Mouse (Mus musculus): Measurements from ENCODE around the gene Mtln. TPM values are rescaled to one million over a fixed set of nuclear protein-coding genes. Genes with fewer than 3 reads are reported as not detected.

Mtln gene
- 10 to 100 TPM; 47.0 to 49.2 TPM for total RNA-seq (2021)

DNA sequence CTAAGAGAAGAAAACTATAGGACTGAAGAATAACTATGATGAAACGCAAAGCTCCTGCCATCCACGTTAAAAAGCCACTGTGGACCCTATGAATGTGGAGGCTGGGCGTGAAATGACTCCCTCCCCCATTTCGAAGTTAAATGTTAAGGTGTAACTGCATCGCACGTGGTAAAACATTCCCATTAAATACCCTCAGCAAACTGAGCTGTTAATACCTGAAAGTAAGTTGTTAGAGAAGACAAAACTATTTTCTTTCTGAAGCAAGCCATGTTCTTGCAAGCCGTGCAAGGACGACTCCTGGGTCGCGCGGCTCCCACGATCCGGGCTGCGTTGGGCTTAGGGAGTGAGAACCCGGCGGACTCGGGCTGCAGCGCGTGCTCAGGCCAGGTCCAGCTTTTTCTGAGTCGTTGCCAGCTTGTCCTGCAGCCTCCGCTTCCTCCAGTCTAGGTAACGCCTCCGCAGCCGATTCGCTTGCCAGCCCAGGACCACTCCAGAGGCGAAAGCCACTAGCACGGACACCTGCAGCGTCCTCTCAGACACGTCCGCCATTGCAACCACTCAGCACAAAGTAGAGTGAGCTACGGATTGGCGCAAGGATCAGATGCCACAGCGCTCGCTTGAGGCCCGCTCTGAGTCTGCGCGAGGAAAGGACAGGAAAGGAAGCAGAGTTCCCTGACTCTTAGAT, at the start of gene Mtln:
TSS of gene Mtln (minus strand) at position 570 of the 685 bp plus-strand sequence.
- peak; percentile 93 to 96 for DNase-seq (ENCODE audit: low spot score in 2 of 2)
- intact Hi-C loops (cut with DNase I) = no loop called here

DNA sequence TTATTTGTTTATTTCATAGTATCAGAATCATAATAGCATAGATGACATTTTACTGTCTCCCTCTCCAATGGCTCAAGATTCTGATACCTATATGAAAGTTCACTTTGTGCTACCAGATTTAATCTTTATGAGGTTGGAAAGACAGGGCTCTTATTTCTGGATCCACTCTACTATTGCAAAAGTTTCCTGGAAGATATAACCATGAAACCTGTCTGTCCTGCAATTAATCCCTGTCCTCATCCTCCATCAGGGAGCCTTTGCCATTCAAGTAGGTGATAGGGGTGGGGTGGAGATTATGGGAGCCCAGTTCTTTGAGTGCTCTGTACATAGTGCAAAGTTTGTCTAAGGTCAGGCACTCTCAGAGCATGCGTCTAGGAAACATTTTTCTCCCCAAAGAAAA, 49.1 kb upstream of the Mtln start:
- intact Hi-C loops (cut with DNase I) = loop anchor here (10.0 kb wide), 1 partner anchor 237 kb away; no protein-coding TSS in a partner anchor

DNA sequence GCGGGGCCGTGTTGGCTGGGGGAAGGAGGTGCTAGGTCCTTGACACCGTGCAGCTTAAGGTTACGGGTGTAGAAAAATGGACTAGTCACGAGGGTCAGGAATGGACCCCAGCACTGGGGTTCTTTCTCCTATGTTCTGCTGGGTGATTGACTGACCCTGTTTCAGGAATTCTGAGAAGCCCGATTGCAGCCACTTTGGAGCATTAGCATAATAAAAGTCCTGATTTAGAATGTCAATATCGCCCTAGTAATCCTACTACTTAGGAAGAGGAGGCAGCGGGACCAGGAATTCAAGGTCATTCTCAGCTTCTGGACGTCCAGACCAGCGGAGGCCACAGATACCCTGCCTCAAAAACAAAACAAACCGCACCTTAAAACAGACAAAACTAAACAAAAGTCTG, 47.1 kb upstream of the Mtln start:
- intact Hi-C loops (cut with DNase I) = no loop called here
- DNase-seq (ENCODE audit: low spot score in 2 of 2) = no peak

More for the DNA sequence above, 49.1 kb upstream of the Mtln start:
- no peak for DNase-seq (ENCODE audit: low spot score in 2 of 2)

DNA sequence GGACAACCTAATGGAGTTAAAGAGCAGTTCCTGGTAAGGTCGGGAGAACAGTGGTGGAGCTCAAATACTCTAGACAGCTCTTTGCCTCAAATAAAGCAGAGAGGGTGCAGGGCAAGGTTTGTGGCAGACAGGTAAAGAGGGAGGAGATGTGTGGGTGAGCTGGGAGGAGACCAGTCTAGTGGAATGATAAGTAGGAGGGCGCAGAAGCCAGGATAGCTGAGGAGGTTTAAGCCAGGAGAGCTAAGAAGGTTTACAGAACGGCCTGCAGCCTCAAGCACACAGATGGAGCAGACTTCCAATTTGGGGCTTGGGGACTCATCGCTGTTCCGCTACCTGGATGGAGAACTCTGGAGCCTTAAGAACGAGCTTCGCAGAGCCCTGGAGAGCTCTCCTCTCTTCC, 46.3 kb upstream of the Mtln start, which contains the start of gene Acoxl:
TSS of gene Acoxl (plus strand) at position 301 of the 400 bp plus-strand sequence.
- DNase-seq (ENCODE audit: low spot score in 2 of 2) = no peak
- intact Hi-C loops (cut with DNase I) = no loop called here

DNA sequence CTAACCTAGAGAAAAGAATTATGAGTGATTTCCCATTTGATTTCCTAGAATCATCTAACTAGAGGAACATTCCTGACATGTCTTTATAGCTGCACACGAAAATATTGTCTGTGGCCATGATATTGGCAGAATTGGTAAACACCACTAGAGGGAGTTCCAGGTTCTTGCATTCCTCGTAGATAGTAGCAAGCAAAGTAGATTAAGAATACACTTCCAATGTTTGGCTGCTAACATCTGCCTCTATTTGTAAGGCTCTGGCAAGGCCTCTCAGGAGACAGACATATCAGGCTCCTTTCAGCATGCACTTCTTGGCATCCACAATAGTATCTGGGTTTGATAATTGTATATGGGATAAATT, 40.5 kb upstream of the Mtln start:
- intact Hi-C loops (cut with DNase I) = no loop called here
- DNase-seq (ENCODE audit: low spot score in 2 of 2) = peak in 1 of 2 experiments; percentile 20

DNA sequence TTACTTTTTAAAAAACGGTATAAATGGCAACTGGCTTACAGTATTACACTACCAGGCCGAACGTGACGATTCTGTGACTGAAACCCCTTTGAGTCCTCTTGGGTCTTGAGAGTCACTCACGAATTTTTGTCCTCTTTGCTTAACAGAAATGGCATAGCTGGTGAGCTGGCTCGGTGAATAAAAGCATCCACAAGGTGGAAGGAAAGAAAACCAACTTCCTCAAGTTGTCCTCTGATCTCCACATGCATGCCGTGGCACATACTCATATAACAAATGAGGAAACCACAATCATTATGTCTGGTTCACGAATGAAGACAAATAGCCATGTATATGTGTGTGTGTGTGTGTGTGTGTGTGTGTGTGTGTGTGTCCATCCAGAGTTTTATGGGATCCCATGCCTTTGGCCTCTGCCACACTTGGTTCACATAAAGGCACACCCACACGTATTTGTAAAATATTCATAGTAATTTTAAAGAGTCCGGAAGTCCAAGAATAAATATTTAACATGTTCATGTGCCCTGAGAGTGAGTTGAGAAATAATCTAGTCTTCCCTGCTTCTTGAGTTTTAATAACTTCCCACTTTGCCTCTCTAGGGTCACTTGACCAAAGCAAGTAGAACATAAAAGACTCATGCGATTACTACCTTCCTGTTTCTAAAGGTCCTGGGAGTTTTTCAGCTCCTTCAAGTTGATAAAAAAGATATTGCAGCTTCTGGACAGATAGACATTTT, 40.0 kb upstream of the Mtln start:
- DNase-seq (ENCODE audit: low spot score in 2 of 2) = no peak
- intact Hi-C loops (cut with DNase I) = no loop called here

DNA sequence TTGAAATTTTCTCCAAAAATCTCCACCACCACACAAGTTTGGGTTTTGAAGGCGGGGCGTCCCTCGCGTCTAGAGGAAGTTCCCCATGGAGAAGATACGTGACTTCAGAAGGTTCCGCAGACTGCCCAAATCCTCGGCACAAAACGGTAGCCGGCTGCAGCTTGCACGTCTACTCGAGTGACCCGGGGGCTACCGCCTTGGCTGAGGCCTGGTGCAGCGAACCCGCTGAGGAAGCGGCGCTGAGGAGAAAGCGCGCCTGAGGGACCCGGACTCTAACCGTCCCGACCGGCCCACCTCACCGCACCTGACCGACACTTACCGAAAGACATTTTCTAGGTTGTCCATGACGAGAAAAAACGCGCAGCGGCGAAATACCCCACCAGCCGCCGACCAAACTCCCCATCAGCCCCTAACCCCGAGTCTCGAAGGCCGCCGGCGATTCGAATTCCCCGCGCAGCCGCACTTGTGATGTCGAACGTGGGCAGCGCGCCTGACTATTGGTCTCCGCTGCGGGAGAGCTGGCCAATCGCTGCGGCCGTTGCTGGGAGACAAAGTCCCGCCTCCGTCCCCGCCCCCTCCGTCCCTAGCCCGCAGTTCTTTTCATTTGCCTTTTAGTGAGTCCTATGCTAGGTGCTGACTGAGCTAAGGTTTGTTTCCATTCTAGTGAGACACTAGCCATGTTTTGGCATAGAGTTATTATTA, 39.3 kb upstream of the Mtln start, which contains the start of gene Bub1:
TSS of gene Bub1 (minus strand) at position 465 of the 702 bp plus-strand sequence.
- intact Hi-C loops (cut with DNase I) = no loop called here

DNA sequence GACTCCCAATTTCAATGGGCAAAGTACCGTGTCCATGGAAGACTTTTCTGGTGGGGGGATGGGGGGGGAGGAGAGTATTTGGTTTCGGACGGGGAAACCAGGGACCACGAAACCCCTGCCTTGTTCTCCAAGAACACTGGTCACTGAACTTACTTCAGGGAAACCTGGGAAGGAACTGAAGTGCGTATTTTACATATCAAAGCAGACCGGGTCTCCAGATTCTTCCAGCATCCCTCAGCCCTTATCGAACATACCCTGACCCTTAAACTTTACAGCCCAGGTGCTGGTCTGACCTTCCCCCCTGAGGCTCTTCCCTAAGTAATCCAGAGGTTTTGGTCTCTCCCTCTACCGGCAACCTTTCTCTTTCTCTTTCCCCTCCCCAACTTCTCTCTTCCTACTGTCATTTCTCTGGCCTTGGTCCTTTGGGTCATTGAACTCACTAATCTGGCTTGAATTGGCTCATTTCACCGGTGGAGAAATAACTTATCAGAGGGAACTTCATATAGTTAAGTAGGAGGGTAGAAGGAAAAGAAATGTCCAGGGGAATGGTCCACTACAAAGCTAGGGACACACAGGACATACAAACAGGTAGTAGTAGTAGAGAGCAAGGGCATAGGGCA, 2.5 kb downstream of the Mtln start:
- no peak for DNase-seq (ENCODE audit: low spot score in 2 of 2)
- intact Hi-C loops (cut with DNase I) = no loop called here

More for the DNA sequence above, 39.3 kb upstream of the Mtln start, which contains the start of gene Bub1:
- peak; percentile 91 to 95 for DNase-seq (ENCODE audit: low spot score in 2 of 2)

DNA sequence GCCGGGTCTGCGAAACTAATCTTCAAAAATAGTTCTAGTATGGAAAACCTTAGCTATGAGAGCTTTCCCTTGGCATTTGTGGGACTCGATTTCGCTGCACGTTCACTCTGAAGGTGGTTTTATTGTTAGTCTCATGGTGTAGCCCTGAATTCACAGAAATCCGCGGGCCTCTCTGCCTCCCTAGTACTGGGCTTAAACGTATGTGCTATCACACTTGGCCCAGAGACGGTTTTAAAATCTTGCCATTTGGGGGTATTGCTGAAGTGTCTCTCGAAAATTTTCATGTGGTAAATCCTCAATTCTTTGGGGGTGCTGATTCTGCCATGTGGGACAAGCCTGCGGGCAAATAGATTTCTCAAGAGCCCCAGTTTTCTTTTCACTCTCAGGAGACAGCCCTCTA, 3.1 kb downstream of the Mtln start:
- intact Hi-C loops (cut with DNase I) = no loop called here
- peak in 1 of 2 experiments; percentile 15 for DNase-seq (ENCODE audit: low spot score in 2 of 2)

DNA sequence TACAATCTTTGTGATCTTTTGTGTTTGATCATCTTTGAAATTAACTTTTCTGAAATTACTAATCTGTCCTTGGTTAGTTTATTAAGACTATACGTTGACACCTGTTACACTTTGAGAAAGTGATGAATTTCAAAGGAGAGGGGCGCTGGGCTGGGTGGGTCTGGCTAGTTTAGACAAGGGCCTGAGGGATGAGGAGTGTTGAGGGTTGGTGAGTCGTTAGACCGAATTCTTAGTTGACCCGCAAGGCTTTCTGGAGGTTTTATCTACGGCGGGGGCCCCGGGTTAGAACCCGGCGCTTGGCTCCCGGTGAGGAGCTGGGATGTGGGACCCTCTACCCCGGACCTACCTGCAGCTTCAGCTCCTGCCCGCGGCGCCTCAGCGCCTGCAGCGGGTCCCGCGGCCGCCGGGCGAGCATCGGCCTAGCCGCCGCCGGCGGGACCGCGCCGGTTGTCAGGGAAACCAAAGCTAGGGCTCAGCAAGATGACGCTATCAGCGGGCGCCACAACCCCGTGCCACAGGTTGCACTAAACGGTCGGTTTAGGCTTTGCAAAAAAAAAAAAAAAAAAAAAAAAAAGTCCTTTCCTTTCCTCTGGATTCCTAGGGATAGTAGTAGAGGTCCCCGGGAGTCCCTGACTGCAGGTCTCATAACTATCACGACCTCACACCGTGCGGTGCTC, 3.7 kb downstream of the Mtln start, which contains the start of gene Nphp1:
TSS of gene Nphp1 (minus strand) at position 458 of the 677 bp plus-strand sequence.
- intact Hi-C loops (cut with DNase I) = no loop called here
- peak; percentile 88 to 89 for DNase-seq (ENCODE audit: low spot score in 2 of 2)

DNA sequence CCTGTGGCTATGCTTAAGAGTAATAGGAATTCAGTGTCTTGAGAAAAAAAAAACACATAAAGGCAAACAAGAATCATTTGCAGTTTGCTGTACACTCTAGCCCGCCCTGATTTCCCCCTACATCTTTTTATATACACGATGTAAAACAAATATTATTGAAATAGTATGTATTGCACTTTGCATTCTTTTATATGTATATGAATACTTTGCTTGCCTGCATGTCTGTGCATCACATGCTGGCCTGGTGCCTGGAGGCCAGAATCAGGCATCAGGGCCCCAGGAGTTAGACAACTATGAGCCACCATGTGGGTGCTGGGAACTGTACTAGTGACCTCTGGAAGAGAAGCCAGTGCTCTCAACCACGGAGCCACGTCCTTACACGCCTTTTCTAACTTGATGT, 5.1 kb downstream of the Mtln start:
- no peak for DNase-seq (ENCODE audit: low spot score in 2 of 2)
- intact Hi-C loops (cut with DNase I) = no loop called here

DNA sequence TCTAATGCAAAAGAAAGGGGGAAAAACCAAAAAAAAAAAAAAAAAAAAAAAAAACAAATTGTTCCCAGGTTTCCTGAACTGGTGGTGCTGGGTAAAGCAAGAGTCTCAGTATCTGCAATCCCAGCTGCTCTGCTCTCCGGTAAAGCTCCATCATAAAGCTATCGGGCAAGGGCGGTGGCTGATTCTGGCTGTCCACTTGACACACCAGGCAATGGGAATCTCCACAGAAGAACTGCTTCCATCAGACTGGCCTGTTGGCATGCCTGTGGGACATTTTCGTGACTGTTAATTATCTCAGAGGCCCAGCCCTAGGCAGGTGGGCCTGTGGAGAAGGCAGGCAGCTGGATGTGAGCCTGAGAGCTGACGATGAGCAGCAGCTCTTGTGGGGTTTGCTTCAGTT, 13.8 kb downstream of the Mtln start:
- intact Hi-C loops (cut with DNase I) = no loop called here
- DNase-seq (ENCODE audit: low spot score in 2 of 2) = no peak

DNA sequence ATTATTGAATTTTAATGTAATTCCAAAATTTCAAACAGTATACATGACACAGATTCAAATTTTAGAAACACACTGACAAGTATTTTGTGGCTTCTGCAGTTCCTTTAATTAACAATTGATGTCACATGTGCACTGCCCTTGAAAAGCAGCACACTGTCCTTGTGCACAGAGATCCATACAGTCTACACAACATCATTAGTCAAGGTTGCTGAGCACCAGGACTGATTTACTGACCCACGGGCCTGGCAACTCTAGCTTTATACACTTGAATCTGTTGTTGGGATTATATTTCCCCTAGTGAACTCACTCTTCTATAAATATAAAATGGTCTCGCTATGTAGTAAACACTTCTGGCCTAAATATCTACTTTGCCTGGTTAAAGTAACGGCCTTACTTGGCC, 17.3 kb downstream of the Mtln start:
- intact Hi-C loops (cut with DNase I) = no loop called here
- no peak for DNase-seq (ENCODE audit: low spot score in 2 of 2)

DNA sequence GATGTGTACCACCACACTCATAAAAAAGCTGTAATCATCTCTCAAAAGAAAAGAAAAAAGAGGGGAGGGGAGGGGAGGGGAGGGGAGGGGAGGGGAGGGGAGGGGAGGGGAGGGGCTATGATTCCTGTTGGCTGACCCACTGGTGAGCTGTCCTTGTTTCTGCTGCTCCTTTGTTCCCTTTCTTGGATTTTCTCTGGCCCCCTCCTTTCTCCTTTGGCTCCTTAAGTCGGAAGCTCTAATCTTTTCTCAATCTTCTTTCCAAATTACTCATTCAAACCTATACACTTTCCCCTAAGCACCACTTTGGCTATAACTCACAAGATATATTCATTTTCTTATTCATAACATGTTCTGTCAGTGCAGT, 17.7 kb downstream of the Mtln start:
- DNase-seq (ENCODE audit: low spot score in 2 of 2) = no peak
- intact Hi-C loops (cut with DNase I) = no loop called here

DNA sequence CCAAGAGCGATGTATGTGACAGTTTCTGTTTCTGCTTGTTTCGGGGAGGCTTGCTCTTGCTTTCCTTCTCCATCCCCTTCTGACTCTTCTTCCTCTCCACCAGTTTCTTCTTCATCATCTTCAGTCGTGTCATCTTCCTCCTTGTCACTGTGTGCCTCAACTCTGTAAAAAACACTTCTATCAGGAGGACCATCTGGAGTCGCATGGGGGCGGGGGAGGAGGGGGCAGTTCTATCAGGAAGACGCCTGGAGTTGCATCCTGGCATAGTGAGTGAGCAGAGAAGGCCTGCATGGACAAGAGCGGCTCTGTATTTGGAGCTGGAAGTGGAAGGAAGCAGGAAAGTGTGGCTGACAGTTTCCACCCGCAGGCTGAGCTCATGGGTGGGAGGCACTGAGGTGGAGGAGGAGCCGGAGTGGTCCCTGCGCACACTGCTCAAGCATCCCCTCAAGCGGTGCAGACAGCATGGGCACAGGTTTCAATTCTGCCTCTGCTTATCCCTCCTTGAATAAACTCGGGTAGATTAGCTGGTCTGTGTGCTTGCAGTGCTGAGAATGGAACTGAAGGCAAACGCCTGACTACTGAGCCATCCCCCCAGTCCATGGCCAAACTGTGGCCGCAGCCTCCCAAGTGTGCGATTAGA, 18.2 kb downstream of the Mtln start:
- DNase-seq (ENCODE audit: low spot score in 2 of 2) = peak in 1 of 2 experiments; percentile 37
- intact Hi-C loops (cut with DNase I) = no loop called here

DNA sequence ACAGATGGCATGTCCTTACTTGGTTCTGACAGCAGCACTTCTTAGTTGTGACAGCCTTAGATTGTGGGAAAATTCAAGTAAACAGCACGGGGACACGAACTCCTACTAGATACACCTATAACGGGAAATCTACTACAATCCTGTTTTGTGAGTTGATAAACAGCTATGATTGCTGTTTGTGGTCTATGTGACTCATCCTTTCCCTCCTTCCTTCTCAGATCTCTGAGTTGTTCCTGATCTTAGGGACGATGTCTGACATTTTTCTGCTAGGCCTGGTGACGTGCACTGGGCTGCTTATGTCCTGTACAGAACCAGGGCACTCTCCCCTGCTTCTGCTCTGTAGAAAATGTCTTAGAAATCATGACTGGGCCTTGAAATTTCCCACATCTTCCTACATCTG, 30.7 kb downstream of the Mtln start:
- no peak for DNase-seq (ENCODE audit: low spot score in 2 of 2)
- intact Hi-C loops (cut with DNase I) = no loop called here

DNA sequence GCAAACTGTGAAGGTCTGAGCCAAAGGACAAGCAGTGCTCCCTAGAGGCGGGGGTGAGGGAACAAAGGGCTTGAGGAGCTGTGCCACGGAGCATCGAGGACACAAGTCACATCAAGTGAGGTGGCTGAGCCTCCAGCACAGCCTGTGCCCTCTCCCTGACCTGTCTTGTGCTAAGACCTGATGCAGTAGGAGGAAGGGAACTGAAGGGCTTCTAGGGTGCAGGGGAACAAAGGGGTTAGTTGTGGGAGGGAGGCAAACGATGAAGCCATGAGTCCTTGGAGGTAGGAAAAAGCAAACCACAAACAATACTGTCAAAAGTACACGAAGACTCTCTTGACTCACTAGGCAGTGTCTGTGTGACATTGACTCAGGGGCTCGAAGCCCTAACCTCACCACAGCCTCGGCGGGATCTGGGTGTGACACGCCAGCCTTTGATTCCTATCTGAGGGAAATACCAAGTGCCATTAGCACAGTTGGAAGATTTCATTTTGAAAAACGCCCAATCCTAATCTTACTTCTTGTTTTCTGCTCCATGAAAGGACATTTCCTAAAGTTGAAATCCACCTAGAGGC, 31.8 kb downstream of the Mtln start:
- DNase-seq (ENCODE audit: low spot score in 2 of 2) = no peak
- intact Hi-C loops (cut with DNase I) = no loop called here

DNA sequence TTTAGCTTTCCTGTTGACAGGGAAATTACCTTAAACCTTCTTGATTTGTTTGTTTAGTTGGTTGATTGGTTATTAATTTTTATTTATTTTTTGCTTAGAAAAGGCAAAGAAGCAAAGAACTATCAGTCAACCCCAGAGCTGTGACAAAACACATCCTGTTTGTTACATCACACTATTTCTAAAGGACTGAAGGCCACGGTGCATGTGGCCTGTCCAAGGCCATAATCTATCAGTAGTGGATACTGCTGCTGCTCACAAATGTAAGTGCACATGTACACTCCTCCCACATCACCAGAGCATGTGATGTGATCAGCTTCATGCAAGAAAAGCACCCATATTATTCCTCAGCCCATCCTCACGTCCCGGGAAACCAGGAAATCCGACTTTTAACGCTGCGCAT, 32.3 kb downstream of the Mtln start:
- intact Hi-C loops (cut with DNase I) = no loop called here
- no peak for DNase-seq (ENCODE audit: low spot score in 2 of 2)
